Mouse (Mus musculus) MEL (cell line): Measurements from ENCODE around the gene Gh. TPM values are rescaled to one million over a fixed set of nuclear protein-coding genes. Genes with fewer than 3 reads are reported as not detected.

Experiments
- DNase-seq: peaks from one replicate; pipeline ENCODE4 v3.0.0; 2011; ENCODE audit warnings: low read depth, low spot score
- H3K27ac ChIP-seq: 2 replicates; pipeline ENCODE4 v1.5.1; 2012; ENCODE audit warnings: low read depth, mild to moderate bottlenecking, control low read depth, low read length, moderate library complexity; ENCODE audit not compliant: control insufficient read depth
- H3K27me3 ChIP-seq, 2 experiments: fragments of 150-350 bp in 1 of 2; sonication (generic) in 1 of 2; 2 replicates each; pipeline ENCODE4 v1.6.1; 2012; ENCODE audit warnings: low read length in 2 of 2, mild to moderate bottlenecking in 2 of 2, improper control_type of control experiment in 1 of 2, moderate library complexity in 1 of 2; ENCODE audit not compliant: insufficient read depth in 2 of 2, control insufficient read depth in 1 of 2
- H3K36me3 ChIP-seq, 2 experiments: 2 replicates each; pipeline ENCODE4 v1.6.1; 2012 to 2014; ENCODE audit warnings: low read length in 2 of 2, improper control_type of control experiment in 1 of 2, inconsistent platforms in 1 of 2, mild to moderate bottlenecking in 1 of 2; ENCODE audit not compliant: insufficient read depth in 2 of 2, control insufficient read depth in 1 of 2
- H3K4me1 ChIP-seq, 2 experiments: fragments of 150-350 bp in 1 of 2; sonication (generic) in 1 of 2; 2 replicates each; pipeline ENCODE4 v1.6.1; 2012; ENCODE audit warnings: low read length in 2 of 2, improper control_type of control experiment in 1 of 2, mild to moderate bottlenecking in 1 of 2; ENCODE audit not compliant: insufficient read depth in 2 of 2, control insufficient read depth in 1 of 2
- H3K4me3 ChIP-seq, 2 experiments: fragments of 150-350 bp in 1 of 2; sonication (generic) in 1 of 2; 2 replicates each; pipeline ENCODE4 v1.5.1; 2012; ENCODE audit warnings: low read depth in 2 of 2, low read length in 2 of 2, mild to moderate bottlenecking in 2 of 2, moderate library complexity in 2 of 2, control low read depth in 1 of 2, improper control_type of control experiment in 1 of 2; ENCODE audit not compliant: control insufficient read depth in 1 of 2, insufficient read depth in 1 of 2
- H3K79me2 ChIP-seq: 2 replicates; pipeline ENCODE4 v1.6.1; 2012; ENCODE audit warnings: mild to moderate bottlenecking, low read length, moderate library complexity; ENCODE audit not compliant: control insufficient read depth, poor library complexity, insufficient read depth
- H3K9ac ChIP-seq: 2 replicates; pipeline ENCODE4 v1.6.1; 2012; ENCODE audit warnings: low read depth, mild to moderate bottlenecking, control low read depth, low read length, moderate library complexity; ENCODE audit not compliant: control insufficient read depth, poor library complexity, severe bottlenecking
- H3K9me3 ChIP-seq: fragments of 150-350 bp; sonication (generic); replicated peaks from 2 replicates; pipeline ENCODE4 v1.6.1; 2012; ENCODE audit warnings: mild to moderate bottlenecking, low read length, improper control_type of control experiment, moderate library complexity; ENCODE audit not compliant: insufficient read depth
- E2F4 ChIP-seq: IDR thresholded peaks from 2 replicates; pipeline ENCODE4 v1.6.1; 2011; ENCODE audit warnings: low read depth, low read length, improper control_type of control experiment, borderline replicate concordance
- ELF1 ChIP-seq: IDR thresholded peaks from 2 replicates; pipeline ENCODE4 v1.6.1; 2014; ENCODE audit warnings: low read depth, mild to moderate bottlenecking, inconsistent platforms, low read length, improper control_type of control experiment, moderate library complexity
- ETS1 ChIP-seq: IDR thresholded peaks from 2 replicates; pipeline ENCODE4 v1.6.1; 2012; ENCODE audit warnings: low read depth, mild to moderate bottlenecking, inconsistent platforms, low read length, improper control_type of control experiment, moderate library complexity
- JUND ChIP-seq: IDR thresholded peaks from 2 replicates; pipeline ENCODE4 v1.6.1; 2011; ENCODE audit warnings: low read depth, mild to moderate bottlenecking, improper control_type of control experiment, low read length
- KAT2A ChIP-seq: conservative IDR thresholded peaks from 2 replicates; pipeline ENCODE4 v1.6.1; 2012; ENCODE audit warnings: low read depth, low read length, improper control_type of control experiment, inconsistent platforms
- MAX ChIP-seq: IDR thresholded peaks from 2 replicates; pipeline ENCODE4 v1.6.1; 2011; ENCODE audit warnings: low read length, improper control_type of control experiment
- MAZ ChIP-seq: IDR thresholded peaks from 2 replicates; pipeline ENCODE4 v1.6.1; 2012; ENCODE audit warnings: low read depth, mild to moderate bottlenecking, inconsistent platforms, low read length, improper control_type of control experiment
- MXI1 ChIP-seq: IDR thresholded peaks from 2 replicates; pipeline ENCODE4 v1.6.1; 2011; ENCODE audit warnings: mild to moderate bottlenecking, low read depth, low read length, improper control_type of control experiment
- MYB ChIP-seq: IDR thresholded peaks from 2 replicates; pipeline ENCODE4 v1.6.1; 2011; ENCODE audit warnings: mild to moderate bottlenecking, low read depth, low read length, improper control_type of control experiment
- NRF1 ChIP-seq: IDR thresholded peaks from 2 replicates; pipeline ENCODE4 v1.6.1; 2014; ENCODE audit warnings: low read depth, mild to moderate bottlenecking, inconsistent platforms, low read length, improper control_type of control experiment, moderate library complexity; ENCODE audit not compliant: poor library complexity, insufficient read depth, severe bottlenecking
- POLR2A ChIP-seq, 2 experiments: IDR thresholded peaks; 2 replicates each; pipeline ENCODE4 v1.6.1; 2011 to 2012; ENCODE audit warnings: low read length in 2 of 2, mild to moderate bottlenecking in 2 of 2, control low read depth in 1 of 2, improper control_type of control experiment in 1 of 2, low read depth in 1 of 2, moderate library complexity in 1 of 2; ENCODE audit not compliant: control insufficient read depth in 1 of 2, insufficient read depth in 1 of 2, poor library complexity in 1 of 2
- POLR2AphosphoS2 ChIP-seq: IDR thresholded peaks from 2 replicates; pipeline ENCODE4 v1.6.1; 2011; ENCODE audit warnings: low read length, improper control_type of control experiment
- POLR2AphosphoS5 ChIP-seq: IDR thresholded peaks from 2 replicates; pipeline ENCODE4 v1.6.1; 2012; ENCODE audit warnings: low read depth, borderline replicate concordance, mild to moderate bottlenecking, inconsistent platforms, low read length, moderate library complexity, mixed read lengths
- RAD21 ChIP-seq: IDR thresholded peaks from 2 replicates; pipeline ENCODE4 v1.6.1; 2011; ENCODE audit warnings: mild to moderate bottlenecking, low read depth, low read length, improper control_type of control experiment
- SIN3A ChIP-seq: IDR thresholded peaks from 2 replicates; pipeline ENCODE4 v1.6.1; 2012; ENCODE audit warnings: low read length, improper control_type of control experiment, inconsistent platforms
- SMC3 ChIP-seq: IDR thresholded peaks from 2 replicates; pipeline ENCODE4 v1.6.1; 2011; ENCODE audit warnings: low read depth, low read length, improper control_type of control experiment
- TCF12 ChIP-seq: IDR thresholded peaks from 2 replicates; pipeline ENCODE4 v1.6.1; 2014; ENCODE audit warnings: low read depth, mild to moderate bottlenecking, inconsistent platforms, low read length, improper control_type of control experiment, moderate library complexity
- USF1 ChIP-seq: IDR thresholded peaks from 2 replicates; pipeline ENCODE4 v1.6.1; 2014; ENCODE audit warnings: low read depth, mild to moderate bottlenecking, inconsistent platforms, low read length, improper control_type of control experiment, moderate library complexity
- USF2 ChIP-seq, 2 experiments: IDR thresholded peaks; 2 replicates each; pipeline ENCODE4 v1.6.1; 2011 to 2012; ENCODE audit warnings: improper control_type of control experiment in 2 of 2, low read length in 2 of 2, borderline replicate concordance in 1 of 2, inconsistent platforms in 1 of 2, low read depth in 1 of 2, mild to moderate bottlenecking in 1 of 2; ENCODE audit not compliant: insufficient read depth in 1 of 2
- ZMIZ1 ChIP-seq: IDR thresholded peaks from 2 replicates; pipeline ENCODE4 v1.6.1; 2012; ENCODE audit warnings: low read depth, mild to moderate bottlenecking, inconsistent platforms, low read length, improper control_type of control experiment, moderate library complexity
- polyA plus RNA-seq, 2 experiments: library from polyadenylated mRNA; stranded (reverse) in 1 of 2; unstranded in 1 of 2; fragments of >175 nt in 1 of 2; fragments of >200 nt in 1 of 2; gene quantifications; 2 replicates each; pipeline versions ENCODE4 v1.2.1 to v1.2.4; 2012; ENCODE audit warnings: low replicate concordance in 2 of 2, low read depth in 1 of 2; ENCODE audit not compliant: insufficient read length in 2 of 2, insufficient read depth in 1 of 2, missing spikeins in 1 of 2
- total RNA-seq: library from RNA; depleted of rRNA; stranded (reverse); fragments of 300-350 nt; gene quantifications from 2 replicates; pipeline ENCODE4 v1.2.3, GENCODE M21; 2012

Gene Gh
- total and polyA plus RNA-seq, 3 experiments: 0.08 TPM; not detected in 2

- H3K79me2 ChIP-seq: no peaks in the 10 kb centered on the region
- H3K36me3 ChIP-seq: no peaks in the 10 kb centered on the region
- TF ChIP-seq MAX (no peak), TCF12 (no peak)
- TF ChIP-seq, all 39 proteins: peak for 0
- no peak overlapping the region for H3K9ac ChIP-seq
- peaks cover 5 to 14% of the 10 kb centered on the region in 2 experiments; a peak in 3 of 4 replicates for H3K27me3 ChIP-seq
- H3K27ac ChIP-seq: no peak overlapping the region
- no peak for DNase-seq
- H3K4me1 ChIP-seq: peaks cover 0 to 10% of the 10 kb centered on the region in 2 experiments; a peak in 3 of 4 replicates
- H3K4me3 ChIP-seq: no peak overlapping the region
- no peaks in the 10 kb centered on the region for H3K9me3 ChIP-seq
These were observed 49.2 kb upstream of the Gh start for GRCm38 (mm10) chr11:106350853-106351252.

GRCm38 (mm10) chr11:106349772-106350171 is 48.1 kb upstream of the Gh start:
- H3K36me3 ChIP-seq: no peaks in the 10 kb centered on the region
- peak; percentile 55 for DNase-seq
- H3K9me3 ChIP-seq: no peaks in the 10 kb centered on the region
- no peak overlapping the region for H3K27ac ChIP-seq
- H3K4me1 ChIP-seq: peaks cover 0 to 10% of the 10 kb centered on the region in 2 experiments; a peak in 3 of 4 replicates
- TF ChIP-seq ETS1: no peak
- no peak for TF ChIP-seq KAT2A
- TF ChIP-seq NRF1: no peak
- TF ChIP-seq MXI1: no peak
- no peak for TF ChIP-seq POLR2AphosphoS5
- TF ChIP-seq MAX: no peak
- TF ChIP-seq POLR2AphosphoS2: no peak
- no peak for TF ChIP-seq MAZ
- no peak for TF ChIP-seq SMC3
- no peak for TF ChIP-seq USF2 (IDR thresholded peaks at IDR 0.05; ENCODE audit: borderline replicate concordance in 1 of 2, insufficient read depth in 1 of 2, low read depth in 1 of 2, low read length in 2 of 2)
- H3K27me3 ChIP-seq: peaks cover 2 to 11% of the 10 kb centered on the region in 2 experiments; a peak in 3 of 4 replicates
- no peak overlapping the region for H3K4me3 ChIP-seq
- H3K9ac ChIP-seq: no peak overlapping the region
- H3K79me2 ChIP-seq: no peaks in the 10 kb centered on the region

GRCm38 (mm10) chr11:106344910-106345309 is 43.2 kb upstream of the Gh start:
- TF ChIP-seq ELF1 (no peak), ZMIZ1 (no peak), SMC3 (no peak), MYB (no peak), USF1 (no peak), JUND (no peak), TCF12 (no peak), SIN3A (no peak), POLR2AphosphoS2 (no peak), POLR2A (IDR thresholded peaks at IDR 0.05; ENCODE audit: control insufficient read depth in 1 of 2, insufficient read depth in 1 of 2, low read depth in 1 of 2, low read length in 2 of 2, poor library complexity in 1 of 2) (no peak), RAD21 (no peak), E2F4 (no peak)
- TF ChIP-seq, all 39 proteins: peak for 0
- Histone ChIP-seq H3K4me1 (peaks cover 0 to 6% of the 10 kb centered on the region in 2 experiments; a peak in 3 of 4 replicates), H3K4me3 (no peak overlapping the region), H3K27ac (no peak overlapping the region), H3K27me3 (peaks cover 4 to 21% of the 10 kb centered on the region in 2 experiments; a peak in 3 of 4 replicates), H3K9ac (no peak overlapping the region), H3K36me3 (no peaks in the 10 kb centered on the region), H3K9me3 (no peaks in the 10 kb centered on the region), H3K79me2 (no peaks in the 10 kb centered on the region)
- DNase-seq: no peak
